Mouse (Mus musculus): ENCODE results near the gene Snrnp35.
A peak's percentile ranks its signal among the peaks of the same experiment; 100 is the strongest.

Snrnp35 gene

GRCm38 (mm10) chr5:124500573-124500972 is 17.6 kb downstream of the Snrnp35 start:
- DNase-seq (ENCODE audit: low read depth), result no peak

- DNase-seq (ENCODE audit: low read depth), result no peak
Observed at GRCm38 (mm10) chr5:124501541-124501940, 18.6 kb downstream of the Snrnp35 start.

GRCm38 (mm10) chr5:124503742-124504141 is 20.8 kb downstream of the Snrnp35 start:
- no peak for DNase-seq (ENCODE audit: low read depth)

GRCm38 (mm10) chr5:124505235-124505634 is 22.3 kb downstream of the Snrnp35 start:
- no peak for DNase-seq (ENCODE audit: low read depth)

- DNase-seq (ENCODE audit: low read depth), result peak; percentile 73
Observed at GRCm38 (mm10) chr5:124506731-124507359, 23.9 kb downstream of the Snrnp35 start.

GRCm38 (mm10) chr5:124509200-124509599 is 26.3 kb downstream of the Snrnp35 start:
- no peak for DNase-seq (ENCODE audit: low read depth)

GRCm38 (mm10) chr5:124509742-124510237 is 26.9 kb downstream of the Snrnp35 start:
- DNase-seq (ENCODE audit: low read depth), result peak; percentile 92

GRCm38 (mm10) chr5:124510536-124511050 is 27.7 kb downstream of the Snrnp35 start:
- DNase-seq (ENCODE audit: low read depth), result no peak

GRCm38 (mm10) chr5:124515789-124516188 is 32.9 kb downstream of the Snrnp35 start:
- DNase-seq (ENCODE audit: low read depth), result no peak

- DNase-seq (ENCODE audit: low read depth), result no peak
Observed at GRCm38 (mm10) chr5:124518648-124519047, 35.7 kb downstream of the Snrnp35 start.

GRCm38 (mm10) chr5:124521588-124521987 is 38.7 kb downstream of the Snrnp35 start:
- DNase-seq (ENCODE audit: low read depth), result no peak

- DNase-seq (ENCODE audit: low read depth), result peak; percentile 49
Observed at GRCm38 (mm10) chr5:124523032-124523431, 40.1 kb downstream of the Snrnp35 start.

GRCm38 (mm10) chr5:124524943-124525342 is 42.0 kb downstream of the Snrnp35 start:
- no peak for DNase-seq (ENCODE audit: low read depth)

GRCm38 (mm10) chr5:124528351-124528750 is 45.4 kb downstream of the Snrnp35 start:
- no peak for DNase-seq (ENCODE audit: low read depth)

- no peak for DNase-seq (ENCODE audit: low read depth)
Observed at GRCm38 (mm10) chr5:124528791-124529190, 45.9 kb downstream of the Snrnp35 start.

- DNase-seq (ENCODE audit: low read depth), result no peak
Observed at GRCm38 (mm10) chr5:124529191-124529651, 46.3 kb downstream of the Snrnp35 start.

GRCm38 (mm10) chr5:124529697-124530096 is 46.8 kb downstream of the Snrnp35 start:
- DNase-seq (ENCODE audit: low read depth), result no peak

- peak; percentile 76 for DNase-seq (ENCODE audit: low read depth)
Observed at GRCm38 (mm10) chr5:124530655-124531582, 48.0 kb downstream of the Snrnp35 start, which contains the start of gene Rilpl1. Rilpl1 (minus strand) TSS chr5:124531391.

- DNase-seq (ENCODE audit: low read depth), result peak; percentile 19
Observed at GRCm38 (mm10) chr5:124531583-124531930, 48.6 kb downstream of the Snrnp35 start.

- DNase-seq (ENCODE audit: low read depth), result no peak
Observed at GRCm38 (mm10) chr5:124532451-124532850, 49.5 kb downstream of the Snrnp35 start.

GRCm38 (mm10) chr5:124535016-124535415 is 52.1 kb downstream of the Snrnp35 start:
- no peak for DNase-seq (ENCODE audit: low read depth)

GRCm38 (mm10) chr5:124536776-124537175 is 53.8 kb downstream of the Snrnp35 start:
- DNase-seq (ENCODE audit: low read depth), result no peak
